Mouse (Mus musculus) myocyte (in vitro differentiated cells): Measurements from ENCODE around the gene Nme4.
"Not testable (repeated sequence)": the region's sequence is repeated elsewhere in the genome, so short reads cannot be mapped to it uniquely, and the experiment has no call there.

Experiments used
- CEBPB ChIP-seq: IDR thresholded peaks from 2 replicates; pipeline ENCODE4 v1.6.1; 2011; ENCODE audit warnings: mild to moderate bottlenecking, moderate library complexity; ENCODE audit not compliant: poor library complexity, insufficient read depth, severe bottlenecking
- E2F4 ChIP-seq: IDR thresholded peaks from one replicate; pipeline ENCODE4 v1.6.1; 2011; ENCODE audit warnings: mild to moderate bottlenecking, control low read depth, moderate library complexity; ENCODE audit not compliant: insufficient read depth
- MYOD1 ChIP-seq, 3 experiments: IDR thresholded peaks; one replicate each; pipeline ENCODE4 v1.6.1; 2011; ENCODE audit warnings: control low read depth in 2 of 3, low read depth in 2 of 3, mild to moderate bottlenecking in 2 of 3, moderate library complexity in 1 of 3; ENCODE audit not compliant: insufficient read length in 2 of 3, control insufficient read depth in 1 of 3
- POLR2A ChIP-seq: IDR thresholded peaks from one replicate; pipeline ENCODE4 v1.6.1; 2011; ENCODE audit warnings: low read depth, mild to moderate bottlenecking, control low read depth, moderate library complexity; ENCODE audit not compliant: insufficient read length
- POLR2AphosphoS2 ChIP-seq: IDR thresholded peaks from one replicate; pipeline ENCODE4 v1.6.1; 2011; ENCODE audit warnings: low read depth, control low read depth; ENCODE audit not compliant: insufficient read length
- TCF12 ChIP-seq: IDR thresholded peaks from one replicate; pipeline ENCODE4 v1.6.1; 2011; ENCODE audit warnings: mild to moderate bottlenecking, control low read depth; ENCODE audit not compliant: poor library complexity, insufficient read depth, severe bottlenecking

DNA sequence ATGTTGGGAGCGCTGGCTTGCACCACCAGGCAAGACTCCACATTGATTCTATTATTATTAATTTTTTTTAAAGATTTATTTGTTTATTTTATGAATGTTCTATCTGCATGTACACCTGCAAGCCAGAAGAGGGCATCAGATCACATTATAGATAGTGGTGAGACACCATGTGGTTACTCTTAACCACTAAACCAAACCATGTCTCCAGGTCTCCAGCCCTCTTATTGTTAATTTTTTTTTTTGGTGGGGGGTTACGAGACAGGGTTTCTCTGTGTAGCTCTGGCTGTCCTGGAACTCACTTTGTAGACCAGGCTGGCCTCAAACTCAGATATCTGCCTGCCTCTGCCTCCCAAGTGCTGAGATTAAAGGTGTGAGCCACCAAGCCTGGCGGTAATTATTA lies 3.9 kb upstream of the Nme4 start:
- not testable (repeated sequence) for TF ChIP-seq CEBPB; E2F4; POLR2AphosphoS2; POLR2A; TCF12; MYOD1 (IDR thresholded peaks at IDR 0.05; ENCODE audit: control insufficient read depth in 1 of 3, insufficient read length in 2 of 3, low read depth in 2 of 3)
